Mouse (Mus musculus): Measurements from ENCODE around the gene Wdr27.
"Not testable (repeated sequence)": the region's sequence is repeated elsewhere in the genome, so short reads cannot be mapped to it uniquely, and the experiment has no call there.

Wdr27 gene

GRCm38 (mm10) chr17:14943009-14943728 lies at the start of gene Wdr27, which contains the start of gene 1600012H06Rik:
Wdr27 (minus strand) TSS chr17:14943158.
1600012H06Rik (plus strand) TSS chr17:14943184.
- in situ Hi-C loops (cut with MboI; ENCODE audit: unreplicated experiment in 2 of 2), result loop anchor here in 1 of 2 experiments (25.0 kb wide), 2 partner anchors 444 to 794 kb away; partner anchors contain the start of genes Dll1 and Fam120b

GRCm38 (mm10) chr17:14992522-14993138 lies 49.7 kb upstream of the Wdr27 start:
- in situ Hi-C loops (cut with MboI; ENCODE audit: unreplicated experiment in 2 of 2), result not testable (repeated sequence)

- in situ Hi-C loops (cut with MboI; ENCODE audit: unreplicated experiment in 2 of 2), result not testable (repeated sequence)
These were observed 47.3 kb upstream of the Wdr27 start for GRCm38 (mm10) chr17:14990116-14990702.

GRCm38 (mm10) chr17:14978362-14979038 lies 35.5 kb upstream of the Wdr27 start, which contains the start of the genes 9030025P20Rik and Gm3417:
9030025P20Rik (plus strand) TSS chr17:14978468.
Gm3417 (minus strand) TSS chr17:14978790.
- in situ Hi-C loops (cut with MboI; ENCODE audit: unreplicated experiment in 2 of 2), result not testable (repeated sequence)

GRCm38 (mm10) chr17:14977718-14978361 lies 34.9 kb upstream of the Wdr27 start:
- in situ Hi-C loops (cut with MboI; ENCODE audit: unreplicated experiment in 2 of 2), result not testable (repeated sequence)

GRCm38 (mm10) chr17:14968373-14968913 lies 25.5 kb upstream of the Wdr27 start:
- in situ Hi-C loops (cut with MboI; ENCODE audit: unreplicated experiment in 2 of 2), result not testable (repeated sequence)

GRCm38 (mm10) chr17:14961557-14962154 lies 18.7 kb upstream of the Wdr27 start:
- in situ Hi-C loops (cut with MboI; ENCODE audit: unreplicated experiment in 2 of 2), result not testable (repeated sequence)

- in situ Hi-C loops (cut with MboI; ENCODE audit: unreplicated experiment in 2 of 2), result not testable (repeated sequence)
These were observed 18.1 kb upstream of the Wdr27 start, which contains the start of gene Phf10 for GRCm38 (mm10) chr17:14960951-14961556. Phf10 (minus strand) TSS chr17:14961273.

- in situ Hi-C loops (cut with MboI; ENCODE audit: unreplicated experiment in 2 of 2), result no loop called here
These were observed 17.6 kb upstream of the Wdr27 start for GRCm38 (mm10) chr17:14960520-14960919.

- in situ Hi-C loops (cut with MboI; ENCODE audit: unreplicated experiment in 2 of 2), result no loop called here
These were observed 17.0 kb upstream of the Wdr27 start for GRCm38 (mm10) chr17:14959979-14960378.

GRCm38 (mm10) chr17:14958686-14959327 lies 15.8 kb upstream of the Wdr27 start:
- in situ Hi-C loops (cut with MboI; ENCODE audit: unreplicated experiment in 2 of 2), result no loop called here

- in situ Hi-C loops (cut with MboI; ENCODE audit: unreplicated experiment in 2 of 2), result no loop called here
These were observed 10.5 kb upstream of the Wdr27 start for GRCm38 (mm10) chr17:14953452-14953851.

- in situ Hi-C loops (cut with MboI; ENCODE audit: unreplicated experiment in 2 of 2), result loop anchor here in 1 of 2 experiments (25.0 kb wide), 2 partner anchors 438 to 788 kb away; partner anchors contain the start of genes Dll1 and Fam120b
These were observed 6.3 kb upstream of the Wdr27 start for GRCm38 (mm10) chr17:14949161-14949827.

- in situ Hi-C loops (cut with MboI; ENCODE audit: unreplicated experiment in 2 of 2), result loop anchor here in 1 of 2 experiments (25.0 kb wide), 2 partner anchors 443 to 793 kb away; partner anchors contain the start of genes Dll1 and Fam120b
These were observed 1.6 kb upstream of the Wdr27 start for GRCm38 (mm10) chr17:14944551-14944950.

GRCm38 (mm10) chr17:14943729-14944059 lies 736 bp upstream of the Wdr27 start:
- in situ Hi-C loops (cut with MboI; ENCODE audit: unreplicated experiment in 2 of 2), result loop anchor here in 1 of 2 experiments (25.0 kb wide), 2 partner anchors 444 to 794 kb away; partner anchors contain the start of genes Dll1 and Fam120b

GRCm38 (mm10) chr17:14942181-14942580 lies 777 bp downstream of the Wdr27 start:
- in situ Hi-C loops (cut with MboI; ENCODE audit: unreplicated experiment in 2 of 2), result loop anchor here in 1 of 2 experiments (25.0 kb wide), 2 partner anchors 445 to 795 kb away; partner anchors contain the start of genes Dll1 and Fam120b

- in situ Hi-C loops (cut with MboI; ENCODE audit: unreplicated experiment in 2 of 2), result loop anchor here in 1 of 2 experiments (25.0 kb wide), 2 partner anchors 451 to 801 kb away; partner anchors contain the start of genes Dll1 and Fam120b
These were observed 6.9 kb downstream of the Wdr27 start for GRCm38 (mm10) chr17:14935841-14936605.
